Mouse (Mus musculus) cortical plate, adult 2 months (tissue): ENCODE measurements around the gene Gm10181.

ENCODE experiments used
- CTCF ChIP-seq: fragments of 200-500 bp; IDR thresholded peaks from 2 replicates; pipeline ENCODE4 v1.5.1; 2011; ENCODE audit warnings: mild to moderate bottlenecking, control low read depth, low read length; ENCODE audit not compliant: insufficient read depth; ENCODE audit errors: extremely low read depth
- POLR2A ChIP-seq: fragments of 200-500 bp; IDR thresholded peaks from 2 replicates; pipeline ENCODE4 v1.6.1; 2011; ENCODE audit warnings: mild to moderate bottlenecking, low read length, control low read depth; ENCODE audit not compliant: insufficient read depth; ENCODE audit errors: extremely low read depth

GRCm38 (mm10) chr9:25102881-25103280 is 13.7 kb downstream of the Gm10181 start:
- TF ChIP-seq CTCF (no peak), POLR2A (no peak)
